Mouse (Mus musculus): ENCODE data around the gene Spata5. TPM values are rescaled to one million over a fixed set of nuclear protein-coding genes. Genes with fewer than 3 reads are reported as not detected.

The Spata5 gene
- total RNA-seq, 2 experiments from 2014 or later = 32.0 to 42.8 TPM

- no peak for DNase-seq (ENCODE audit: low spot score in 2 of 2)
Observed at GRCm38 (mm10) chr3:37418961-37419457, 687 bp upstream of the Spata5 start.

GRCm38 (mm10) chr3:37420072-37420471, 376 bp downstream of the Spata5 start, which contains the start of gene Nudt6:
Gene Nudt6 (minus strand): TSS chr3:37420211.
- DNase-seq (ENCODE audit: low spot score in 2 of 2) = peak; percentile 80 to 82

- peak in 1 of 2 experiments; percentile 18 for DNase-seq (ENCODE audit: low spot score in 2 of 2)
Observed at GRCm38 (mm10) chr3:37420641-37421040, 945 bp downstream of the Spata5 start.

- no peak for DNase-seq (ENCODE audit: low spot score in 2 of 2)
Observed at GRCm38 (mm10) chr3:37421179-37421578, 1.5 kb downstream of the Spata5 start.

- DNase-seq (ENCODE audit: low spot score in 2 of 2) = no peak
Observed at GRCm38 (mm10) chr3:37426069-37426468, 6.4 kb downstream of the Spata5 start.

GRCm38 (mm10) chr3:37430359-37430758, 10.7 kb downstream of the Spata5 start:
- no peak for DNase-seq (ENCODE audit: low spot score in 2 of 2)

- DNase-seq (ENCODE audit: low spot score in 2 of 2) = no peak
Observed at GRCm38 (mm10) chr3:37439770-37440169, 20.1 kb downstream of the Spata5 start.

GRCm38 (mm10) chr3:37443409-37443808, 23.7 kb downstream of the Spata5 start:
- no peak for DNase-seq (ENCODE audit: low spot score in 2 of 2)

GRCm38 (mm10) chr3:37455992-37456391, 36.3 kb downstream of the Spata5 start:
- DNase-seq (ENCODE audit: low spot score in 2 of 2) = no peak

- no peak for DNase-seq (ENCODE audit: low spot score in 2 of 2)
Observed at GRCm38 (mm10) chr3:37468170-37468569, 48.5 kb downstream of the Spata5 start.

- DNase-seq (ENCODE audit: low spot score in 2 of 2) = no peak
Observed at GRCm38 (mm10) chr3:37469353-37469752, 49.7 kb downstream of the Spata5 start.

GRCm38 (mm10) chr3:37470867-37471266, 51.2 kb downstream of the Spata5 start:
- DNase-seq (ENCODE audit: low spot score in 2 of 2) = no peak

- DNase-seq (ENCODE audit: low spot score in 2 of 2) = no peak
Observed at GRCm38 (mm10) chr3:37472461-37472860, 52.8 kb downstream of the Spata5 start.

- DNase-seq (ENCODE audit: low spot score in 2 of 2) = no peak
Observed at GRCm38 (mm10) chr3:37476485-37476884, 56.8 kb downstream of the Spata5 start.

GRCm38 (mm10) chr3:37477438-37478188, 57.9 kb downstream of the Spata5 start:
- DNase-seq (ENCODE audit: low spot score in 2 of 2) = no peak

GRCm38 (mm10) chr3:37479771-37480170, 60.1 kb downstream of the Spata5 start:
- no peak for DNase-seq (ENCODE audit: low spot score in 2 of 2)

- DNase-seq (ENCODE audit: low spot score in 2 of 2) = no peak
Observed at GRCm38 (mm10) chr3:37481295-37481694, 61.6 kb downstream of the Spata5 start.

- no peak for DNase-seq (ENCODE audit: low spot score in 2 of 2)
Observed at GRCm38 (mm10) chr3:37482720-37483119, 63.0 kb downstream of the Spata5 start.

- DNase-seq (ENCODE audit: low spot score in 2 of 2) = no peak
Observed at GRCm38 (mm10) chr3:37483709-37484265, 64.1 kb downstream of the Spata5 start.

GRCm38 (mm10) chr3:37487639-37488038, 67.9 kb downstream of the Spata5 start:
- DNase-seq (ENCODE audit: low spot score in 2 of 2) = no peak

- no peak for DNase-seq (ENCODE audit: low spot score in 2 of 2)
Observed at GRCm38 (mm10) chr3:37488173-37488572, 68.5 kb downstream of the Spata5 start.

GRCm38 (mm10) chr3:37490025-37490424, 70.3 kb downstream of the Spata5 start:
- DNase-seq (ENCODE audit: low spot score in 2 of 2) = no peak

- DNase-seq (ENCODE audit: low spot score in 2 of 2) = no peak
Observed at GRCm38 (mm10) chr3:37500939-37501338, 81.2 kb downstream of the Spata5 start.

Measured in adrenal gland, postnatal 4 days (tissue).